Mouse (Mus musculus) liver, postnatal 0 days (tissue): ENCODE measurements around the gene Epn2.

Experiments used
- CTCF ChIP-seq: sonication (generic); IDR thresholded peaks from 2 replicates; pipeline ENCODE4 v1.5.1; 2016; ENCODE audit warnings: antibody characterized with exemption, low read depth
- EP300 ChIP-seq: IDR thresholded peaks from 2 replicates; pipeline ENCODE4 v1.6.1; 2016; ENCODE audit warnings: antibody characterized with exemption, low read depth, mild to moderate bottlenecking

DNA sequence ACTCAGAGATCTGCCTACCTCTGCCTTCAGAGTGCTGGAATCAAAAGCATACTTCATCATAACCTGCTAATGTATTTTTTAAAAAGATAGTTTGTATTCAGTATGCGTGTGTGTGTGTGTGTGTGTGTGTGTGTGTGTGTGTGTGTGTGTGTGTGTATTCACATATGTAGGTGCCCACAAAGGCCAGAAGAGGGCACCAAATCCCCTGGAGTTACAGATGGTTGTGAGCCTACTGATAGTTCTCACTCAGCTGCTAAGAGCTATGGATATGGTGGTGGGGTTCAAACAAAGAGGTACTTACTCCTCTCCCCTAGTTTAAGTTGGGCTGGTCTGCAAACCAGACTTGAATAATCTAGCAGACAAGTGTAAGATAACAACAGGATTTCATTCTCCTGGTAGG, 47.0 kb upstream of the Epn2 start:
- TF ChIP-seq CTCF (no peak), EP300 (no peak)
